Mouse (Mus musculus) lung, postnatal 0 days (tissue): ENCODE data around the gene Ltb. TPM values are rescaled to one million over a fixed set of nuclear protein-coding genes. Genes with fewer than 3 reads are reported as not detected.

ENCODE experiments used
- ATAC-seq: fragments of 200-750 bp; cut with Nextera tagmentation; 2 replicates; pipeline ENCODE4 v1.8.0; 2017; ENCODE audit warnings: moderate library complexity
- DNase-seq: peaks from one replicate; pipeline ENCODE4 v3.0.0-alpha.2; 2016; ENCODE audit warnings: low spot score
- H3K27ac ChIP-seq: fragments of 300-500 bp; sonication (generic); 2 replicates; pipeline ENCODE4 v1.5.1; 2014; ENCODE audit warnings: antibody characterized with exemption, mild to moderate bottlenecking, low read length, mixed read lengths
- H3K27me3 ChIP-seq: fragments of 300-500 bp; sonication (generic); replicated peaks from 2 replicates; pipeline ENCODE4 v1.6.1; 2014; ENCODE audit warnings: low read length, mixed read lengths; ENCODE audit not compliant: insufficient read depth
- H3K36me3 ChIP-seq: fragments of 300-500 bp; sonication (generic); 2 replicates; pipeline ENCODE4 v1.6.1; 2014; ENCODE audit warnings: low read length, mixed read lengths; ENCODE audit not compliant: insufficient read depth
- H3K4me1 ChIP-seq: fragments of 300-500 bp; sonication (generic); 2 replicates; pipeline ENCODE4 v1.6.1; 2014; ENCODE audit warnings: antibody characterized with exemption, low read depth, low read length, mixed read lengths; ENCODE audit not compliant: insufficient read depth
- H3K4me2 ChIP-seq: fragments of 300-500 bp; sonication (generic); replicated peaks from 2 replicates; pipeline ENCODE4 v1.6.1; 2014; ENCODE audit warnings: low read depth, mild to moderate bottlenecking, low read length, moderate library complexity, mixed read lengths
- H3K4me3 ChIP-seq: fragments of 300-500 bp; sonication (generic); 2 replicates; pipeline ENCODE4 v1.5.1; 2014; ENCODE audit warnings: low read depth, low read length
- H3K9ac ChIP-seq: fragments of 300-500 bp; sonication (generic); replicated peaks from 2 replicates; pipeline ENCODE4 v1.6.1; 2014; ENCODE audit warnings: low read depth, mild to moderate bottlenecking
- H3K9me3 ChIP-seq: fragments of 300-500 bp; sonication (generic); 2 replicates; pipeline ENCODE4 v1.6.1; 2016; ENCODE audit warnings: low read length, mixed read lengths
- CTCF ChIP-seq: IDR thresholded peaks from 2 replicates; pipeline ENCODE4 v1.5.1; 2016; ENCODE audit warnings: antibody characterized with exemption, mild to moderate bottlenecking
- EP300 ChIP-seq: IDR thresholded peaks from 2 replicates; pipeline ENCODE4 v1.6.1; 2016; ENCODE audit warnings: antibody characterized with exemption, mild to moderate bottlenecking, control low read depth
- WGBS: fragments of 180-500 bp; shearing (Covaris S2); extraction: QIAGEN DNeasy Blood & Tissue Kit; methylation state at CpG from one replicate; pipeline ENCODE4 v1.1.7; 2014; 5-methylcytosine and 5-hydroxymethylcytosine counted together
- polyA plus RNA-seq: library from polyadenylated mRNA; unstranded; fragments of >200 nt; fragmentation: Nextera tagmentation; extraction: Ambion mirVana; gene quantifications from 2 replicates; pipeline ENCODE4 v1.2.1, GENCODE M21; 2015

The Ltb gene
- polyA plus RNA-seq, 1 experiment from 2014 or later, result 2.3 TPM

- ATAC-seq, result no peak
- Histone ChIP-seq H3K9me3 (no peaks in the 10 kb centered on the region), H3K4me3 (peak overlapping the region; percentile 97), H3K4me1 (peaks cover 12% of the 10 kb centered on the region), H3K9ac (peak overlapping the region; percentile 99), H3K27ac (peak overlapping the region; percentile 97), H3K4me2 (peak overlapping the region; percentile 71), H3K36me3 (peaks cover 26% of the 10 kb centered on the region), H3K27me3 (no peaks in the 10 kb centered on the region)
- DNase-seq, result peak; percentile 48
- TF ChIP-seq EP300 (no peak), CTCF (no peak)
- 0% methylated on average over 14 of the region's 28 CpGs for WGBS
Observed at GRCm38 (mm10) chr17:35164218-35164567, 30.0 kb upstream of the Ltb start.

GRCm38 (mm10) chr17:35164568-35165450 lies 29.4 kb upstream of the Ltb start, which contains the start of gene Prrc2a:
Prrc2a (minus strand) TSS chr17:35164897.
- peak within 1 kb of the TSS; percentile 97 for H3K4me3 ChIP-seq
- H3K27ac ChIP-seq, result peak within 1 kb of the TSS; percentile 97
- no peak for TF ChIP-seq EP300
- 0 out of 2 replicates have a peak, but pooled peaks have one; percentile 6 for TF ChIP-seq CTCF
- ATAC-seq (peak; percentile 96), DNase-seq (peak; percentile 100)
- H3K9me3 ChIP-seq, result no peaks in the 10 kb centered on the region
- H3K9ac ChIP-seq, result peak within 1 kb of the TSS; percentile 99
- H3K36me3 ChIP-seq, result peaks cover 20% of the 10 kb centered on the region
- H3K27me3 ChIP-seq, result no peaks in the 10 kb centered on the region
- peak within 1 kb of the TSS; percentile 71 for H3K4me2 ChIP-seq
- H3K4me1 ChIP-seq, result peaks cover 12% of the 10 kb centered on the region
- WGBS, result 1% methylated on average over 40 of the region's 89 CpGs

- Histone ChIP-seq H3K4me2 (peak overlapping the region; percentile 46), H3K27me3 (no peaks in the 10 kb centered on the region), H3K36me3 (peaks cover 12% of the 10 kb centered on the region), H3K4me3 (peak overlapping the region; percentile 97), H3K27ac (peak overlapping the region; percentile 96), H3K4me1 (peaks cover 12% of the 10 kb centered on the region), H3K9me3 (no peaks in the 10 kb centered on the region), H3K9ac (peak overlapping the region; percentile 34; the same call in 1 of the 2 replicates)
- ATAC-seq, result peak; percentile 82; the same call in 1 of the 2 replicates
- WGBS, result 14% methylated on average over 12 of the region's 12 CpGs
- no peak for DNase-seq
- TF ChIP-seq EP300, result no peak; the same call in 1 of the 2 replicates
- no peak for TF ChIP-seq CTCF
Observed at GRCm38 (mm10) chr17:35165451-35166155, 28.6 kb upstream of the Ltb start.

GRCm38 (mm10) chr17:35166352-35167035 lies 27.7 kb upstream of the Ltb start:
- WGBS, result 69% methylated on average over 8 of the region's 8 CpGs
- Histone ChIP-seq H3K4me3 (no peak overlapping the region), H3K27me3 (no peaks in the 10 kb centered on the region), H3K4me2 (no peak overlapping the region), H3K27ac (peak overlapping the region; percentile 96; the same call in 1 of the 2 replicates), H3K9ac (no peak overlapping the region), H3K9me3 (no peaks in the 10 kb centered on the region), H3K36me3 (0 out of 2 replicates have a peak, but pooled peaks cover 5% of the 10 kb centered on the region), H3K4me1 (peaks cover 12% of the 10 kb centered on the region)
- DNase-seq (peak; percentile 81), ATAC-seq (no peak)
- no peak for TF ChIP-seq EP300
- TF ChIP-seq CTCF, result peak; percentile 83

GRCm38 (mm10) chr17:35167794-35168193 lies 26.4 kb upstream of the Ltb start:
- no peaks in the 10 kb centered on the region for H3K27me3 ChIP-seq
- H3K27ac ChIP-seq, result no peak overlapping the region
- 86% methylated on average over 7 of the region's 7 CpGs for WGBS
- H3K9me3 ChIP-seq, result no peaks in the 10 kb centered on the region
- H3K9ac ChIP-seq, result no peak overlapping the region
- H3K36me3 ChIP-seq, result no peaks in the 10 kb centered on the region
- no peak overlapping the region for H3K4me2 ChIP-seq
- ATAC-seq, result no peak
- H3K4me3 ChIP-seq, result no peak overlapping the region
- TF ChIP-seq CTCF (no peak), EP300 (no peak)
- peaks cover 7% of the 10 kb centered on the region; the same call in 1 of the 2 replicates for H3K4me1 ChIP-seq
- no peak for DNase-seq
